ENCODE assay signal across 7 mouse cellular contexts in genomic region chr16:16213079-16213760, GRCm38 (mm10). TPM values are rescaled to one million over a fixed set of nuclear protein-coding genes. Genes with fewer than 3 reads are reported as not detected.
DNase-seq lines count a peak whose midpoint lies in the region; ATAC-seq lines count a peak whose summit lies in the region.

Gene Pkp2 (plus strand): TSS chr16:16213318.

- H3K4me2 ChIP-seq in hindbrain, embryonic 13.5 days, result peak within 1 kb of the TSS; percentile 100

- H3K4me1 ChIP-seq in hindbrain, embryonic 13.5 days (replicated peaks), result peaks cover 11% of the 10 kb centered on the region

- H3K9ac ChIP-seq in hindbrain, embryonic 13.5 days, result peak within 1 kb of the TSS; percentile 75

- H3K4me3 ChIP-seq in hindbrain, embryonic 13.5 days, result peak within 1 kb of the TSS; percentile 75

- peak; percentile 54 for DNase-seq in WW6 (ENCODE audit: low read depth, low spot score)
- peak; percentile 36 for DNase-seq in cerebellum, adult 8-10 months
- peak; percentile 10 to 35 for DNase-seq in frontal cortex, postnatal 36 days (ENCODE audit: low spot score in 2 of 2)
- peak in 1 of 2 experiments; percentile 45 for DNase-seq in layer of hippocampus, postnatal 25 days (ENCODE audit: extremely low spot score in 1 of 2, low spot score in 1 of 2)
- DNase-seq in lung, postnatal 4 days, result peak; percentile 69 to 88
- peak; percentile 30 to 41 for DNase-seq in right cerebral cortex, postnatal 36 days (ENCODE audit: low spot score in 2 of 2)

- H3K27ac ChIP-seq in hindbrain, embryonic 13.5 days, result no peak within 1 kb of the TSS

- H3K36me3 ChIP-seq in hindbrain, embryonic 13.5 days, result no peaks in the 10 kb centered on the region

- no peaks in the 10 kb centered on the region for H3K9me3 ChIP-seq in hindbrain, embryonic 13.5 days

- WGBS in hindbrain, embryonic 13.5 days, result under 1% methylated on average over 59 of the region's 59 CpGs

- peak; percentile 93 for ATAC-seq in hindbrain, embryonic 13.5 days (ENCODE audit: low FRiP score)

- peaks cover 35% of the 10 kb centered on the region for H3K27me3 ChIP-seq in hindbrain, embryonic 13.5 days

RNA-seq across cellular contexts. Expression of gene Pkp2, which starts in this region (rescaled TPM):
- polyA plus RNA-seq in hindbrain, embryonic 13.5 days (2015; fragmentation: Nextera tagmentation; extraction: Ambion mirVana), result 1.4 TPM in 2 replicates
- total RNA-seq in layer of hippocampus, postnatal 25 days (2021), result 10 to 100 TPM; 43.7 to 44.9 TPM
